In genomic region chr13:13449981-13450380, GRCm38 (mm10) we compare ENCODE assay signal across 7 mouse cellular contexts. TPM values are rescaled to one million over a fixed set of nuclear protein-coding genes. Genes with fewer than 3 reads are reported as not detected.
DNase-seq lines count a peak whose midpoint lies in the region; ATAC-seq and TF ChIP-seq lines count a peak whose summit lies in the region.
"Not testable (repeated sequence)": the region's sequence is repeated elsewhere in the genome, so short reads cannot be mapped to it uniquely, and the experiment has no call there.

No protein-coding gene starts in this region.

- not testable (repeated sequence) for H3K36me3 ChIP-seq in intestine, postnatal 0 days (ENCODE audit: control insufficient read depth, insufficient read depth); liver, postnatal 0 days (replicated peaks; ENCODE audit: insufficient read depth, low read length); midbrain, embryonic 11.5 days (ENCODE audit: control insufficient read depth, insufficient read depth, low read length)

- H3K4me1 ChIP-seq in intestine, postnatal 0 days (replicated peaks; ENCODE audit: control insufficient read depth, insufficient read depth, low read length); liver, postnatal 0 days (ENCODE audit: insufficient read depth); midbrain, embryonic 11.5 days (ENCODE audit: control insufficient read depth, insufficient read depth, low read length): not testable (repeated sequence)

- not testable (repeated sequence) for H3K27me3 ChIP-seq in intestine, postnatal 0 days (replicated peaks; ENCODE audit: control insufficient read depth, insufficient read depth, low read length); liver, postnatal 0 days (ENCODE audit: insufficient read depth, low read length); midbrain, embryonic 11.5 days (ENCODE audit: control insufficient read depth, insufficient read depth, low read length)

- peak; percentile 78 for DNase-seq in ES-CJ7 (ENCODE audit: low read depth, low spot score)
- peak; percentile 82 for DNase-seq in ZHBTc4 (ENCODE audit: low read depth, low spot score)
- DNase-seq in heart, adult 11 months, result peak; percentile 68
- DNase-seq in liver, postnatal 0 days, result not testable (repeated sequence)
- DNase-seq in midbrain, embryonic 11.5 days (ENCODE audit: low spot score, missing footprints), result peak; percentile 31
- DNase-seq in thymus, postnatal 4 days, result peak; percentile 8

- ATAC-seq in intestine, postnatal 0 days; liver, postnatal 0 days; midbrain, embryonic 11.5 days (ENCODE audit: low FRiP score): not testable (repeated sequence)

- not testable (repeated sequence) for H3K9ac ChIP-seq in intestine, postnatal 0 days (ENCODE audit: low read depth, low read length); liver, postnatal 0 days (replicated peaks); midbrain, embryonic 11.5 days (ENCODE audit: low read length)

- H3K4me3 ChIP-seq in intestine, postnatal 0 days (ENCODE audit: low read depth, low read length); liver, postnatal 0 days (ENCODE audit: low read depth, low read length); midbrain, embryonic 11.5 days (ENCODE audit: low read depth, low read length): not testable (repeated sequence)

- not testable (repeated sequence) for H3K27ac ChIP-seq in intestine, postnatal 0 days (ENCODE audit: low read depth, low read length); liver, postnatal 0 days (ENCODE audit: low read depth); midbrain, embryonic 11.5 days (ENCODE audit: low read depth, low read length)

- H3K4me2 ChIP-seq in intestine, postnatal 0 days (replicated peaks; ENCODE audit: low read depth); liver, postnatal 0 days (ENCODE audit: low read depth, low read length); midbrain, embryonic 11.5 days: not testable (repeated sequence)

- not testable (repeated sequence) for H3K9me3 ChIP-seq in intestine, postnatal 0 days (ENCODE audit: control insufficient read depth); liver, postnatal 0 days (ENCODE audit: low read length); midbrain, embryonic 11.5 days (ENCODE audit: control insufficient read depth, low read length)

- 77% methylated on average over 12 of the region's 12 CpGs for WGBS in intestine, postnatal 0 days
- 72% methylated on average over 12 of the region's 12 CpGs for WGBS in liver, postnatal 0 days (ENCODE audit: insufficient replicate concordance)
- 64% methylated on average over 12 of the region's 12 CpGs for WGBS in midbrain, embryonic 11.5 days

- 0 out of 2 replicates have a peak, but pooled peaks have one; percentile 12 for TF ChIP-seq CTCF in intestine, postnatal 0 days (IDR thresholded peaks at IDR 0.05; ENCODE audit: low read depth)
- TF ChIP-seq CTCF in liver, postnatal 0 days (IDR thresholded peaks at IDR 0.05; ENCODE audit: low read depth), result 0 out of 2 replicates have a peak, but pooled peaks have one; percentile 14

- not testable (repeated sequence) for TF ChIP-seq EP300 in liver, postnatal 0 days (IDR thresholded peaks at IDR 0.05; ENCODE audit: low read depth)

RNA-seq across cellular contexts. Expression of gene Nid1, which starts 12.6 kb away (rescaled TPM):
- 34.8 and 36.0 TPM in 2 replicates for polyA plus RNA-seq in intestine, postnatal 0 days (2015; fragmentation: Nextera tagmentation; extraction: Ambion mirVana)
- polyA plus RNA-seq in liver, postnatal 0 days (2015; fragmentation: Nextera tagmentation; extraction: Ambion mirVana), result 14.8 and 17.9 TPM in 2 replicates
- 42.7 and 44.2 TPM in 2 replicates for polyA plus RNA-seq in midbrain, embryonic 11.5 days (2014; fragmentation: Nextera tagmentation; extraction: Ambion mirVana)

RNA-seq across cellular contexts. Expression of gene Gpr137b, which starts 56.2 kb away (rescaled TPM):
- polyA plus RNA-seq in intestine, postnatal 0 days (2015; fragmentation: Nextera tagmentation; extraction: Ambion mirVana), result 3.6 and 4.4 TPM in 2 replicates
- polyA plus RNA-seq in liver, postnatal 0 days (2015; fragmentation: Nextera tagmentation; extraction: Ambion mirVana), result 2.2 and 3.6 TPM in 2 replicates
- polyA plus RNA-seq in midbrain, embryonic 11.5 days (2014; fragmentation: Nextera tagmentation; extraction: Ambion mirVana), result 25.4 and 25.6 TPM in 2 replicates
